Mouse (Mus musculus) midbrain, embryonic 16.5 days (tissue): ENCODE measurements around the gene Cntnap2. TPM values are rescaled to one million over a fixed set of nuclear protein-coding genes. Genes with fewer than 3 reads are reported as not detected.

Experiments used
- ATAC-seq: fragments of 200-750 bp; cut with Nextera tagmentation; 2 replicates; pipeline ENCODE4 v1.8.0; 2017; ENCODE audit warnings: moderate TSS enrichment
- H3K27ac ChIP-seq: fragments of 300-500 bp; sonication (generic); 2 replicates; pipeline ENCODE4 v1.5.1; 2014; ENCODE audit warnings: mild to moderate bottlenecking, low read length, mixed read lengths
- H3K27me3 ChIP-seq: fragments of 300-500 bp; sonication (generic); 2 replicates; pipeline ENCODE4 v1.6.1; 2014; ENCODE audit warnings: low read depth, low read length, mixed read lengths; ENCODE audit not compliant: control insufficient read depth, insufficient read depth
- H3K36me3 ChIP-seq: fragments of 300-500 bp; sonication (generic); 2 replicates; pipeline ENCODE4 v1.6.1; 2014; ENCODE audit warnings: mild to moderate bottlenecking, low read length, moderate library complexity, mixed read lengths; ENCODE audit not compliant: control insufficient read depth, insufficient read depth
- H3K4me1 ChIP-seq: fragments of 300-500 bp; sonication (generic); 2 replicates; pipeline ENCODE4 v1.6.1; 2014; ENCODE audit warnings: mild to moderate bottlenecking, low read length, mixed read lengths; ENCODE audit not compliant: control insufficient read depth, insufficient read depth
- H3K4me2 ChIP-seq: fragments of 300-500 bp; sonication (generic); 2 replicates; pipeline ENCODE4 v1.6.1; 2014; ENCODE audit warnings: mild to moderate bottlenecking, low read length, mixed read lengths
- H3K4me3 ChIP-seq: fragments of 300-500 bp; sonication (generic); 2 replicates; pipeline ENCODE4 v1.5.1; 2014; ENCODE audit warnings: low read depth, mild to moderate bottlenecking, low read length, moderate library complexity, mixed read lengths
- H3K9ac ChIP-seq: fragments of 300-500 bp; sonication (generic); 2 replicates; pipeline ENCODE4 v1.6.1; 2014; ENCODE audit warnings: low read depth, low read length, mixed read lengths
- H3K9me3 ChIP-seq: fragments of 300-500 bp; sonication (generic); replicated peaks from 2 replicates; pipeline ENCODE4 v1.6.1; 2014; ENCODE audit warnings: mild to moderate bottlenecking, low read length, mixed read lengths; ENCODE audit not compliant: control insufficient read depth, poor library complexity, severe bottlenecking
- WGBS: fragments of 180-500 bp; shearing (Covaris S2); extraction: QIAGEN DNeasy Blood & Tissue Kit; methylation state at CpG from one replicate; pipeline ENCODE4 v1.1.7; 2014; 5-methylcytosine and 5-hydroxymethylcytosine counted together
- polyA plus RNA-seq: library from polyadenylated mRNA; unstranded; fragments of >200 nt; fragmentation: Nextera tagmentation; extraction: Ambion mirVana; gene quantifications from 2 replicates; pipeline ENCODE4 v1.2.1, GENCODE M21; 2015

Gene Cntnap2
- polyA plus RNA-seq, 1 experiment from 2014 or later, result 63.5 TPM

DNA sequence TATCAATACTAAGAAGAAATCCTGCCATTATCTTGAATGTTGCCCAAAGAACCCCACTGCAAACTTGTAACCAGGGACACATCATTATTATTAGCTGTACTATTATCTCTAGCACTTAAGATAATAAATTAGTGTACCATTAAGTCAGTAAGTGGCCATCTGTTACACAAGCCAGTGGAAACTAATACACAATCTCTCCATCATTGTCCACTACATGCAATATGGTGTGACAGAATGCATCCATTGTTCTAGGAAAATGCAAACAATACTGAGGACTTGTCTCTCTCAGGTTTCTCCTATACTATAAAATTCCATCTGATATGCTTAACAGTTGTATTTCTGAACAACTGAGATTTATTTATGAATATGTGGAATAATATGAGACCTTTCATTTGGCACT is 1355.0 kb downstream of the Cntnap2 start:
- Histone ChIP-seq H3K36me3 (no peaks in the 10 kb centered on the region), H3K4me3 (no peak overlapping the region), H3K9me3 (no peaks in the 10 kb centered on the region), H3K4me1 (no peaks in the 10 kb centered on the region), H3K27me3 (no peaks in the 10 kb centered on the region), H3K27ac (no peak overlapping the region), H3K9ac (no peak overlapping the region), H3K4me2 (no peak overlapping the region)
- ATAC-seq, result no peak

DNA sequence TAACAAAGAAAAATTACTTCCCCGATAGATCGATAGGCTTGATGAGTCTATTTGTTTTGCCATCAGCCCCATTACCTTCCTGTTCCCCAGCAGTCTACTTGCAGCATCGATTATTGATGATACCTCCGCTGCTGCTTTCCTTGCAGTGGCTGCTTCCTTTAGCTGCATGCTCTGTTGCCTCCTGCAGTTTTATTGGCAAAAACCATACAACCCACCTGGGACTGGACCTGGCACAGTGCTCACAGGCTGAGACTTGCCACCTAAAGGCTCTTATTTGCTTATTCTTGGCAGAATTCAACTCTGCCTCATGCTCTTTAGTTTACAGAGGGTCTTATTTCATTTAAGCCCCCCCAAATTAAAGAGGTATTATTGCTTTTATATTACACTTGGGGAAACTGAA is 1355.4 kb downstream of the Cntnap2 start:
- no peak overlapping the region for H3K4me2 ChIP-seq
- ATAC-seq, result no peak
- H3K27ac ChIP-seq, result no peak overlapping the region
- H3K4me1 ChIP-seq, result no peaks in the 10 kb centered on the region
- 83% methylated on average over 4 of the region's 4 CpGs for WGBS
- no peak overlapping the region for H3K9ac ChIP-seq
- no peak overlapping the region for H3K4me3 ChIP-seq
- no peaks in the 10 kb centered on the region for H3K9me3 ChIP-seq
- H3K27me3 ChIP-seq, result no peaks in the 10 kb centered on the region
- no peaks in the 10 kb centered on the region for H3K36me3 ChIP-seq

DNA sequence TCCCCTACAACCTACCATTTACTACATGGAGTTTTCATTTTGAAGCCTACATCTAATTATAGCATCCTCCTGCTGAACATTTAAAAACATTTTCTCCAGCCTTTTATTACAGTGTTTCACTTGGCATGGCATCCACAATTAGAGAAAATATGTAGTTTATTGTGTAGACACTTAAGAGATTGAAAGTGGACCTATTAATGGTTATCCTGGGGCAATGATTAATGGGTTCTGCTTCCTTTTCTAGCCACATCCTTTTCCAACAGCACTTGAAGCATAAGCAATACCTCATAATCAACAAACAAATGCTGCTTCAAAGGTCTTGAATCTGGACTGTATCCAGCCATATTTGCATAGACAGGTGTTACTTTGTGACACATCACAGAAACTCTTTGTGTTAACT is 1360.7 kb downstream of the Cntnap2 start:
- no peak overlapping the region for H3K9ac ChIP-seq
- H3K27me3 ChIP-seq, result no peaks in the 10 kb centered on the region
- H3K9me3 ChIP-seq, result no peaks in the 10 kb centered on the region
- H3K36me3 ChIP-seq, result no peaks in the 10 kb centered on the region
- H3K27ac ChIP-seq, result no peak overlapping the region
- no peak overlapping the region for H3K4me2 ChIP-seq
- ATAC-seq, result no peak
- H3K4me3 ChIP-seq, result no peak overlapping the region
- H3K4me1 ChIP-seq, result no peaks in the 10 kb centered on the region

DNA sequence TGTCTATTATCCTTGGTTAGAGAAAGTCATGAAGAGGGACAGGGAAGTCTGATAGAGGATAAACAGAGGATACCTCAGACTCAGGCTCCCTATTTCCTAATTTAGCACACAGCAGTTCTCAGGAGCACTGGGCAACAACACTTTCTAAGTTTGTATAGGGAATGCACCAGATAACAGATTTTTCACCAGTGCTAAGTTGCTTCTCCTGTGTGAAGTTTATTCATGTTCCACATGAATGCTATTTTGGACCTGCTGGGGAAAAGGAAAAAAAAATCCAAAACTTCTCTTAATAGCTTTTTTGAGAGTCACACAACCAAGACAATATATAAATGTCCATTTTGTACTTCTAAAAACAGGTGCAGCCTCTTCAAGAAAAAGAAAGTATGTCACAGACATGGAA is 1361.2 kb downstream of the Cntnap2 start:
- H3K4me1 ChIP-seq, result no peaks in the 10 kb centered on the region
- no peak overlapping the region for H3K4me3 ChIP-seq
- no peak overlapping the region for H3K4me2 ChIP-seq
- H3K36me3 ChIP-seq, result no peaks in the 10 kb centered on the region
- H3K27me3 ChIP-seq, result no peaks in the 10 kb centered on the region
- no peaks in the 10 kb centered on the region for H3K9me3 ChIP-seq
- no peak overlapping the region for H3K27ac ChIP-seq
- no peak overlapping the region for H3K9ac ChIP-seq
- no peak for ATAC-seq

DNA sequence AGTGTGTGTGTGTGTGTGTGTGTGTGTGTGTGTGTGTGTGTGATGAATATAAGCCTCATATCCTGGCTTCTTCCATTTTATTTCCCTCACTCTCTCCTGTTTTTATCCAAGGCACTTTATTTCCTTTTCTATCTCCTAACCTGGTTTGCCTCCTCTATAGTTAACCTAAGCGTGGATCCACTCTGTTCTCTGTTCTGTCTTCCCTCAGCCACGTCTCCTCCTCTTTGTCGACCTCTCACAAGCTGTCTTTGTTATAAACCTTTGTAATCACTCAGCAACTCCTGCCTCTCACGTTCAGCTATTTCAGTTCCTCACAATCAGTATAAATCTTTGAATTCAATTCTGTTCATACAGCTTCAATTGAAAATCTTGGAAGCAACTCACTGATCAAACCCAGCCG is 1369.1 kb downstream of the Cntnap2 start:
- Histone ChIP-seq H3K27ac (no peak overlapping the region), H3K4me2 (no peak overlapping the region), H3K36me3 (no peaks in the 10 kb centered on the region), H3K9me3 (no peaks in the 10 kb centered on the region), H3K27me3 (no peaks in the 10 kb centered on the region), H3K4me3 (no peak overlapping the region), H3K9ac (no peak overlapping the region), H3K4me1 (no peaks in the 10 kb centered on the region)
- 31% methylated on average over 5 of the region's 5 CpGs for WGBS
- peak; percentile 51; the same call in 1 of the 2 replicates for ATAC-seq

DNA sequence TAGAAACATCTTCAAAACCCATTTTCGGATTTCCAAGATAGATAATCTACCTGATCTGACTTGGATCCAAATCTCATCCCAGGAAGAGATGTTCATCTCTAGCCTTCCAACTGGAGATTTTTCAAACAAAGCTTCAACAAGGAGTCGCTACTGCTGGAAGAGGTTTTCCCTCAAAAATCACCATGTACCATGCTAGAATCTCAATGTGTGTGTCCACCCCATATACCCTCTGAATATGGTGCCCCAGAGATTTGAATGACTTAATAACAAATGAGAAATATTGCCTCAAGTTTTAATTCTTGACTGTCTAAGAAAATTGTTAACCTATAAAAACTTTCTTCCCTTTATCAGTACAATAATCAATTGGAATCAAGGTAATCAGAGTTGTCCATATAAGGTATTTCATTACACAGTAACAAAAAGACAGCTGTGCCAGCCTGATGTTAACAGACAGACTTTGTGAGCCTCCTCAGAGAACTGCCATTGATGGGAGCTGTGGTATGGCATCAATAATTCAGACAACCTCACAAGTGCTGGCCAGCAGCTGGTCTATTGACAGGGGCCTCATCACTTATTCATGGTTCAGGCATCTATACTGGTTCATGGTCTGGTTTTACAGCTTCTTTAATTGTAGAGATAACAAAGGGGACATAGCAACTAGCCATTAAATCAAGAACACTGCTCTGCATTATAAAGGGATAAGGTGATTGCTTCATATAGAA is 1391.9 kb downstream of the Cntnap2 start:
- Histone ChIP-seq H3K4me1 (no peaks in the 10 kb centered on the region), H3K4me3 (no peak overlapping the region), H3K9me3 (no peaks in the 10 kb centered on the region), H3K9ac (no peak overlapping the region), H3K36me3 (no peaks in the 10 kb centered on the region), H3K27me3 (no peaks in the 10 kb centered on the region), H3K27ac (no peak overlapping the region), H3K4me2 (no peak overlapping the region)
- WGBS, result 86% methylated on average over 2 of the region's 2 CpGs
- no peak for ATAC-seq

DNA sequence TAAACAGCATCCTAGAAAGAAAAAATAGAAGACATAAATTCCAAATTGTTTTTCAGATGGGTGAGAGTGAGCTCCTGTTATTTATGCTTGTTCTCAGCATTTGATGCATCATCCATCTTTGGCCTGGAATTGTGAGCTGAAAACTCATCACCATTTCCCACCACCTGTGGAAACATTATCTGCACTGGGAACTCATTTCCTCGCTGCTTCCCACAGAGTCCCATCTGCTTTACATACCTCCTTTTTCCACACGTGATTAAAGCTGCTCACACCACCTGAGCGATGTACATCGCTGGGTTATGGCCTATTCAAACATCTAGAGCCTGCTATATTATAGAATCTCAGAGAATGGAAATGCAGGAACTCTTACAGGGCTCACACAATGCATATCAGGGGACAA is 1413.5 kb downstream of the Cntnap2 start:
- Histone ChIP-seq H3K4me3 (no peak overlapping the region), H3K36me3 (no peaks in the 10 kb centered on the region), H3K4me1 (no peaks in the 10 kb centered on the region), H3K9me3 (no peaks in the 10 kb centered on the region), H3K4me2 (no peak overlapping the region), H3K27ac (no peak overlapping the region), H3K27me3 (no peaks in the 10 kb centered on the region), H3K9ac (no peak overlapping the region)
- WGBS, result 63% methylated on average over 4 of the region's 4 CpGs
- no peak for ATAC-seq

DNA sequence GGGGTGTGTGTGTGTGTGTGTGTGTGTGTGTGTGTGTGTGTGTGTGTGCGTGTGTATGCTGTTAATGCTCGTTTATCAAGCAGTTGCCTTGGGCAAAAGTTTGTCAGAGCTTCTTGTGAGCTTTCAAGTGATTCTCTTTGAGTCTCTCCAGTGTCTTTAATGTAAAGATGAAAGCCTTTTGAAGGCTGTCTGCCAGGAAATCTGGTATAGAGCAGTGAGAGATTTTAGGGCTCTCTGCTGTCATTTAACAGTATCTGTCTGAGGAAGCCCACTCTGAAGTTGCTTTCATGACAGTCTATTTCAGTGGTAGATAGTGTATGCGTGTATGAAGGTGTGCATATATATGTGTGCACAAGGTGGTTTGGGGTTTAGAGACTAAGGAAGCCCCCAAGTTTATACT is 1425.2 kb downstream of the Cntnap2 start:
- 61% methylated on average over 3 of the region's 3 CpGs for WGBS
- Histone ChIP-seq H3K4me1 (peaks cover 2% of the 10 kb centered on the region; the same call in 1 of the 2 replicates), H3K36me3 (no peaks in the 10 kb centered on the region), H3K27ac (peak overlapping the region; percentile 38; the same call in 1 of the 2 replicates), H3K4me3 (no peak overlapping the region), H3K9ac (no peak overlapping the region), H3K27me3 (no peaks in the 10 kb centered on the region), H3K4me2 (no peak overlapping the region), H3K9me3 (no peaks in the 10 kb centered on the region)
- ATAC-seq, result peak; percentile 82

DNA sequence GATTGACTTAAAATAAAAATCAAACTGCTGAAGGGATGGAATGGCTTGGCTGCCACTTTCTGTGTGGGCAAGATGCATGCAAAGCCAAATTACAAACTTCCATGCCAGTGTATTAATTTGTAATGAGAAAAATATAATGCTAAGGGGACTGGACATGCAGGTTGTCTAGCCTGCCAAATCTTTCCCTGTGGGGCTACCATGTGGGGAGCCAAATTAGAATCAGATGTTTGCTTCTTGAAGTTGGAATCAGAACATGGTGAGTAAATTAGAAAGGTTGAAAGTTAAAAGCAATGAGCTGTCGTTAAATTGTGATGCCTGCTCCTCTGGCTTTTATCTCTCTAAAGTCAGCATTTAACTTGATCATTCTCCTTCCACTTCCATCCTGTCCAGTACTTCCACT is 1443.6 kb downstream of the Cntnap2 start:
- 0 out of 2 replicates have a peak, but pooled peaks have one; percentile 8 for ATAC-seq
- no peak overlapping the region for H3K27ac ChIP-seq
- 72% methylated on average over 1 of the region's 1 CpGs for WGBS
- no peaks in the 10 kb centered on the region for H3K36me3 ChIP-seq
- H3K9me3 ChIP-seq, result no peaks in the 10 kb centered on the region
- no peak overlapping the region for H3K4me2 ChIP-seq
- no peak overlapping the region for H3K4me3 ChIP-seq
- 0 out of 2 replicates have a peak, but pooled peaks cover 3% of the 10 kb centered on the region for H3K4me1 ChIP-seq
- H3K9ac ChIP-seq, result no peak overlapping the region
- no peaks in the 10 kb centered on the region for H3K27me3 ChIP-seq
